In genomic region chr17:86254285-86254684, GRCm38 (mm10) we compare ENCODE assay signal across 8 mouse cellular contexts.
DNase-seq lines count a peak whose midpoint lies in the region; ATAC-seq lines count a peak whose summit lies in the region.

No protein-coding gene starts in this region.

- H3K9me3 ChIP-seq in hindbrain, embryonic 15.5 days: no peaks in the 10 kb centered on the region
- peaks cover 10% of the 10 kb centered on the region; the same call in 1 of the 2 replicates for H3K9me3 ChIP-seq in hindbrain, embryonic 10.5 days
- H3K9me3 ChIP-seq in heart, embryonic 16.5 days (replicated peaks; ENCODE audit: control insufficient read depth, low read length): 0 out of 2 replicates have a peak, but pooled peaks cover 3% of the 10 kb centered on the region

- no peaks in the 10 kb centered on the region for H3K27me3 ChIP-seq in hindbrain, embryonic 15.5 days
- H3K27me3 ChIP-seq in hindbrain, embryonic 10.5 days (ENCODE audit: insufficient read depth, poor library complexity, severe bottlenecking): no peaks in the 10 kb centered on the region
- no peaks in the 10 kb centered on the region for H3K27me3 ChIP-seq in heart, embryonic 16.5 days (ENCODE audit: control insufficient read depth, insufficient read depth, low read length)

- no peak for DNase-seq in hindbrain, embryonic 10.5 days (ENCODE audit: low spot score)
- peak; percentile 94 for DNase-seq in adipocyte (ENCODE audit: low spot score)
- peak; percentile 67 to 95 for DNase-seq in cerebellum, postnatal 4 days (ENCODE audit: low spot score in 2 of 2)
- peak; percentile 75 to 76 for DNase-seq in left cerebral cortex, postnatal 14 days (ENCODE audit: low spot score in 2 of 2)
- no peak for DNase-seq in testis, postnatal 14 days (ENCODE audit: low spot score)
- no peak for DNase-seq in spleen, postnatal 10 days (ENCODE audit: low spot score in 2 of 2)

- H3K9ac ChIP-seq in hindbrain, embryonic 15.5 days: no peak overlapping the region
- H3K9ac ChIP-seq in heart, embryonic 16.5 days (ENCODE audit: low read length): no peak overlapping the region

- no peak overlapping the region for H3K4me2 ChIP-seq in hindbrain, embryonic 15.5 days
- no peak overlapping the region for H3K4me2 ChIP-seq in heart, embryonic 16.5 days (ENCODE audit: low read depth, low read length)

- 66% methylated on average over 8 of the region's 8 CpGs for WGBS in hindbrain, embryonic 15.5 days
- WGBS in hindbrain, embryonic 10.5 days: 94% methylated on average over 8 of the region's 8 CpGs
- WGBS in heart, embryonic 16.5 days: 65% methylated on average over 8 of the region's 8 CpGs

- peaks cover 37% of the 10 kb centered on the region for H3K4me1 ChIP-seq in hindbrain, embryonic 15.5 days (replicated peaks)
- H3K4me1 ChIP-seq in hindbrain, embryonic 10.5 days (replicated peaks): peaks cover 18% of the 10 kb centered on the region; the same call in 1 of the 2 replicates
- peaks cover 13% of the 10 kb centered on the region for H3K4me1 ChIP-seq in heart, embryonic 16.5 days (ENCODE audit: control insufficient read depth, insufficient read depth, low read length)

- H3K4me3 ChIP-seq in hindbrain, embryonic 15.5 days: no peak overlapping the region
- H3K4me3 ChIP-seq in hindbrain, embryonic 10.5 days: no peak overlapping the region
- H3K4me3 ChIP-seq in heart, embryonic 16.5 days (ENCODE audit: low read length): no peak overlapping the region

- peak; percentile 89 for ATAC-seq in hindbrain, embryonic 15.5 days (ENCODE audit: low FRiP score, low read depth)
- ATAC-seq in heart, embryonic 16.5 days (replicated peaks; ENCODE audit: extremely low read depth, insufficient read depth, low FRiP score): peak; percentile 88

- peak overlapping the region; percentile 9 for H3K27ac ChIP-seq in hindbrain, embryonic 15.5 days (replicated peaks)
- H3K27ac ChIP-seq in hindbrain, embryonic 10.5 days: no peak overlapping the region
- H3K27ac ChIP-seq in heart, embryonic 16.5 days (ENCODE audit: low read length): peak overlapping the region; percentile 36

- H3K36me3 ChIP-seq in hindbrain, embryonic 15.5 days: no peaks in the 10 kb centered on the region
- H3K36me3 ChIP-seq in hindbrain, embryonic 10.5 days: peaks cover 5% of the 10 kb centered on the region; the same call in 1 of the 2 replicates
- no peaks in the 10 kb centered on the region for H3K36me3 ChIP-seq in heart, embryonic 16.5 days (ENCODE audit: control insufficient read depth, insufficient read depth)

- intact Hi-C loops in left cerebral cortex, postnatal 14 days (cut with DNase I): loop anchor here (5.0 kb wide), 1 partner anchor 87 kb away; the partner anchor contains the start of gene Prkce

Comparison
In these comparisons a context has a peak if more than half of its experiments do, and no peak if none do; other contexts are left out.
1. DNase-seq: peak in adipocyte (single experiment), cerebellum, postnatal 4 days (2 of 2) and left cerebral cortex, postnatal 14 days (2 of 2); none in hindbrain, embryonic 10.5 days (single experiment), testis, postnatal 14 days (single experiment) and spleen, postnatal 10 days (0 of 2).